Mouse (Mus musculus): ENCODE results near the gene Gm44511. TPM values are rescaled to one million over a fixed set of nuclear protein-coding genes. Genes with fewer than 3 reads are reported as not detected.
"Not testable (repeated sequence)": the region's sequence is repeated elsewhere in the genome, so short reads cannot be mapped to it uniquely, and the experiment has no call there.

Gene Gm44511
- polyA plus RNA-seq, 1 experiment from 2014 or later: not detected

DNA sequence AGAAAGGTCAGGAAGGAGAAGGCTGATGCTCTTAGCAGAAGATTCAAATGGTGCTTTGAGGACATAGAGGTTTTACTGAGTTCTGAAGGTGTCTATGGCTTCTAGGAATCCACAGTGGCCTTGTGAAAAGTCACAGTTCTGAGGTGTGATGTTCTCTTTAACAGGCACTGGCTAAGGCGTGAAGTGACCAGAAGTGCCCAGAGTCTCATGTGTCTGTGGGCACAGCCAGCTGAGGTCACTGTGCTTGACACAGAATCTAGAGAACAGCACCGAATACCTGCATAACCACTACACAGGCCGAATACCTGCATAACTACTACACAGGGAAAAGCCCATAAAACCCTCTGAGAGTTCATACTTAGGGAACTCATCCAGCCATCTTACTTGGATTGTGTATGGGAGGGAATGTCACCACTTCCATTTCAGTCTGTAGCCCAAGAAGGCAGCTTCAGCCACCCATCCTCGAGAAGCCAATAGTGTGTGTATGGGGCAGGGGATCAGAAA, 35.6 kb downstream of the Gm44511 start:
- H3K4me1 ChIP-seq; DNase-seq (ENCODE audit: low spot score); H3K27ac ChIP-seq; H3K9me3 ChIP-seq (replicated peaks); H3K36me3 ChIP-seq; H3K27me3 ChIP-seq (ENCODE audit: low read depth, poor library complexity, severe bottlenecking); H3K4me3 ChIP-seq: not testable (repeated sequence)
- 70% methylated on average over 4 of the region's 4 CpGs for WGBS

DNA sequence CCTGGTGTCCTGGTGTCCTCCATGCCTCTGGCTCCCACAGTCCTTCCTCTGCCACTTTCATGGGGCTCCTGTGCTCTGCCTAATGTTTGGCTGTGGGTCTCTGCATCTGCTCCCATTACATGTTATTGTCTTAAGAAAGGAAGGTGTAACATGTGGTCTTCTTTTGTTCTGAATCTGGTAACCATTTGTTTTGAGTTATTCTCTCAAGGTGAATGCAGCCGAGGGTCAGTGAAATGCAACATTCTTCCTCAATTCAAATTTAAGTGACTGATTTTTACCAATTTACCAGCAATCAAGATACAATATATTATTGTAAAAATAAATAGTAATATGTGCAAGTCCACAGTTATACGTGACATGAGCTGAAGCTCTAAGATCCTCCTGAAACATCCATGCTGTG, 37.0 kb downstream of the Gm44511 start, which contains the start of gene Klrb1c:
Gene Klrb1c (minus strand): TSS at position 101 of the 400 bp plus-strand sequence.
- H3K4me3 ChIP-seq: no peak within 1 kb of the TSS
- 87% methylated on average over 2 of the region's 2 CpGs for WGBS

DNA sequence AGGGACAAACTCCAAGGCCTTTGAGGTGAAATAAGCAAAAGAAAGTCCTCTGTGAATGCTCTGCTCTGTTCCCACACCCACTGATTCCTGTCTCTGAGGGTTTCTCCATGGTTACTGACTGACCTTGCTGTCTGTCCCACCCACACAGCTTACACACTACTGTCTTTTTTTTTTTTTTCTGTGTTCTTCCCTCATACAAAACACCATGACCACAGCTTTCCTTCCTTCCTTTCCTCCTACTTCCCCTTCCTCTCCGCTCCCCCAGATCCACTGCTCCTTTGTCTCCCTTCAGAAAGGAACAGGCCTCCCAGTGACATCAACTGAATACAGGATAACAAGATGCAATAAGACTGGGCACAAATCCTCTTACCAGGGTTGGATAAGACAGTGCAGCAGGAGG, 37.6 kb downstream of the Gm44511 start:
- Histone ChIP-seq H3K27me3 (ENCODE audit: low read depth, poor library complexity, severe bottlenecking) (no peaks in the 10 kb centered on the region), H3K4me3 (no peak overlapping the region), H3K27ac (no peak overlapping the region), H3K36me3 (no peaks in the 10 kb centered on the region), H3K4me1 (peaks cover 2% of the 10 kb centered on the region; the same call in 1 of the 2 replicates), H3K9me3 (replicated peaks) (no peaks in the 10 kb centered on the region)
- 77% methylated on average over 1 of the region's 1 CpGs for WGBS
- no peak for DNase-seq (ENCODE audit: low spot score)

More for the DNA sequence above, 37.0 kb downstream of the Gm44511 start, which contains the start of gene Klrb1c:
- Histone ChIP-seq H3K4me1 (peaks cover 5% of the 10 kb centered on the region; the same call in 1 of the 2 replicates), H3K27ac (no peak within 1 kb of the TSS), H3K9me3 (replicated peaks) (no peaks in the 10 kb centered on the region), H3K27me3 (ENCODE audit: low read depth, poor library complexity, severe bottlenecking) (no peaks in the 10 kb centered on the region), H3K36me3 (no peaks in the 10 kb centered on the region)
- DNase-seq (ENCODE audit: low spot score): no peak

DNA sequence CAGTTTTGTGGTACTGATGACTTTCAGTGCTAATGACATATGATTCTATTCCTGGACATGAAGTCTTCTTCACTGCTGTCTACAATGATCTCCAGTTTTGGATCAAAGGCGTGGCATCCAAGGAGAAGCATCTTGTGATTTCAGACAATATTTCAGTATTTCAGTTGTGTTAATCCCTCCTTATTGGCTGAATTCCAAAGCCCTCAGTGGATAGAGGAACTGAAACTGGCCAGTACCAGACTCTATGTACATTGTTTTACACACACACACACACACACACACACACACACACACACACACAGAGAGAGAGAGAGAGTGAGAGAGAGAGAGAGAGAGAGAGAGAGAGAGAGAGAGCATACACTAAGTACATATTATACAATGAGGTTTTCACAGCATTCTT, 39.7 kb downstream of the Gm44511 start:
- not testable (repeated sequence) for H3K4me3 ChIP-seq; H3K27ac ChIP-seq; H3K36me3 ChIP-seq; DNase-seq (ENCODE audit: low spot score); H3K27me3 ChIP-seq (ENCODE audit: low read depth, poor library complexity, severe bottlenecking); H3K4me1 ChIP-seq; H3K9me3 ChIP-seq (replicated peaks)
- WGBS: 97% methylated on average over 1 of the region's 1 CpGs

DNA sequence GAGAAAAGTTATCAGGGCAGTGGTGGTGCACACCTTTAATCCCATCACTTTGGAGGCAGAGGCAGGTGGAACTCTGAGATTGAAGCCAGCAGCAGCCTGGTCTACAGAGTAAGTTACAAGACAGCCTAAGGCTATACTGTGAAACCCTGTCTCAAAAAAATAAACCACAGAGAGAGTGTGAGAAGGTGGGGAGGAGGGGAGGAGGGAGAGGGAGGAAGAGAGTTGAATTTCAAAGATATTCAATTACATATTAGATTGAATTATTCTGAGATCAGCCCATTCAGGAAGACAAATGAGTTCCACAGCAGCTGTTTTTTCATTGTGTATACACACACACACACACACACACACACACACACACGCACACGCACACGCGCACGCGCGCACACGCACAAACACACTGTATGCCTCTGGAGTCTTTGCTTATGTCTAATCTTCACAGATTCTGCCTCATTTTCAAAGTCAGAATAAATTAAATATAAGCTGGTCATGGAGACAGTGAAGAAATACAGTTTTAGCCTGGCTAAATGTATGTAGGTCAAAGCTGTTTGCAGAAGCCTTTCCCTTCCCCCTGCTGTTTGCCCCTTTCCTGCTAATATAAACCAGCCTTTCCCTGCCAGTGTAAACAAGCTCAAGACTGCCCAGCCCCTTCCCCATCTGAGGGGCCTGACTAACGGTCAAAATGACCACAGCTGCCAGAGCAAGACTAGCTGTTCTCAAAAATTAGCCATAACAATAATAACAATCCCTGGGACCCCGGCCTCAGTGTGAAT, 56.4 kb downstream of the Gm44511 start:
- H3K9me3 ChIP-seq (replicated peaks): no peaks in the 10 kb centered on the region
- WGBS: 83% methylated on average over 10 of the region's 10 CpGs
- H3K27ac ChIP-seq: peak overlapping the region; percentile 73
- DNase-seq (ENCODE audit: low spot score): peak; percentile 43
- peaks cover 12% of the 10 kb centered on the region for H3K4me1 ChIP-seq
- no peaks in the 10 kb centered on the region for H3K27me3 ChIP-seq (ENCODE audit: low read depth, poor library complexity, severe bottlenecking)
- no peaks in the 10 kb centered on the region for H3K36me3 ChIP-seq
- no peak overlapping the region for H3K4me3 ChIP-seq

DNA sequence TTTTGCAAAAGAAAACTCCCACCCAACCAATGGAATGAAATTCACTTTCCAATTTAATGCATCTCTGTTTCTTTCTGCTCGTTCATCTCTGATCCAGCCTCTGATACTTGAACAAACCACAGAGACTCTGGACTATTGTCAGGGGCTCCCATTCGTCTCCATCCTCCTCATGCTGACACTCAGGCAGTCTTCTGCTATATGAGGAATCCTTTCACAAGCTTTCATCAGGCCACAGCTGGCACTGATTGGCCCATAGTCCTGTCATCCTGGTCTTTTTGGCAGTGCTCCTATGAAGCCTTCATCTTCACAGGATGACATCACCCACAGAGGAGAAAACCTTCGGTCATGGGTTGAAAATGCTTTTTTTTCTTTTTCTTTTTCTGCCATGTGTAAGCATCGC, 58.1 kb downstream of the Gm44511 start:
- Histone ChIP-seq H3K9me3 (replicated peaks) (no peaks in the 10 kb centered on the region), H3K4me1 (peaks cover 16% of the 10 kb centered on the region), H3K27ac (no peak overlapping the region), H3K4me3 (no peak overlapping the region), H3K36me3 (no peaks in the 10 kb centered on the region), H3K27me3 (ENCODE audit: low read depth, poor library complexity, severe bottlenecking) (no peaks in the 10 kb centered on the region)
- WGBS: 87% methylated on average over 4 of the region's 4 CpGs
- DNase-seq (ENCODE audit: low spot score): no peak

DNA sequence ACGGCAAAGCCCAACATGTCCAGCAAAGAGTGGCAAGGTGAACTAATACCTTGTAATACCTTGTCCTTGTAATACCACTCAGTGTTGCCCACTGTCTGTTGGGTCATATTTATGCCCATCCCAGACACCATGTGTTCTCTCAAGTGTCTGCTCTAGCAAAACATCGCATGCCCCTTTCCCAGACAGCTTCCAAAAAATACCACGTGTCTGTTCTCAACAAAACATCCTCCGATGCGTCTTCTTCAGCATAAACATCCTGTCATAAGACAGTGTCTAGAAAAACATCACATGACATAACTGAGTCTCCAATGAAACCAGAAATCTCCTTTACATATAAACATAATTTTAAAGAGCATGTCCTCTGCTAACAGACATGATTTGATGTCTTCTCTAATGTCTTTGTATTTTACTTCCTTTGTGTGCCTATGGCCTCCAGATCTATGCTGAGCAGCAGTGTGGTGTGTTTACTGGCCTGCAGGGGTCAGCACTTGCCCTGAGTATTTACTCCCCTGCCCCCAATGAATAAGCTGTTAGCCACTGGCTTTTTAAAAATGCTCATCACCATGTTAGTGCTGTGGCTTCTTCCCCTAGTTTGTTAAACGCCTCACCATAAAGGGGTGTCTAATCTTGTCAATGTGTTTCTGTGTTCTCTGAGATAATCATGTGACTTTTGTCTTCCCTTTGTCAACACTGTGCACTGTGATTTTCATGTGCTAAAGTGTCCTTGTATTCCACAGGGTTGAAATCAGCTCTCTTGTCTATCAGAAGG, 59.4 kb downstream of the Gm44511 start:
- not testable (repeated sequence) for H3K27ac ChIP-seq; H3K9me3 ChIP-seq (replicated peaks); H3K36me3 ChIP-seq; DNase-seq (ENCODE audit: low spot score); H3K27me3 ChIP-seq (ENCODE audit: low read depth, poor library complexity, severe bottlenecking); H3K4me3 ChIP-seq
- 77% methylated on average over 6 of the region's 6 CpGs for WGBS
- peaks cover 16% of the 10 kb centered on the region for H3K4me1 ChIP-seq

DNA sequence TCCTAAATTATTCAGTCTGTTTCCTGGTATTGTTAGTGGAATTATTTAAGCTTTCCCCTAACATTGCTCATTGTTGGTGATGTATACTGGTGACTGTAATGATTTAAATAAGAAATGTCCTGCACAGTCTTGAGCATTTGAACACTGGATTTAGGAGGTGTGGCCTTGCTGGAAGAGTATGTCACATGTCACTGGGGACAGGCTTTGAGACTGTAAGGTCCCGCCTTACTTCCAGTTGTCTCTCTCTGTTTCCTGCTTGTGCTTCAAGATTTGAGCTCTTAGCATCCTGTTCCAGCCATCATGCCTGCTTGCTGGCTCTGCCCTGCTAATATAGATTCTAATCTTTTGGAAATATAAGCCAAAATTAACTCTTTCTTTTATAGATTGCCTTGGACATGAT, 60.9 kb downstream of the Gm44511 start:
- Histone ChIP-seq H3K27ac (no peak overlapping the region), H3K36me3 (no peaks in the 10 kb centered on the region), H3K9me3 (replicated peaks) (no peaks in the 10 kb centered on the region), H3K4me3 (no peak overlapping the region), H3K27me3 (ENCODE audit: low read depth, poor library complexity, severe bottlenecking) (no peaks in the 10 kb centered on the region), H3K4me1 (peaks cover 13% of the 10 kb centered on the region)
- no peak for DNase-seq (ENCODE audit: low spot score)
- 80% methylated on average over 1 of the region's 1 CpGs for WGBS

DNA sequence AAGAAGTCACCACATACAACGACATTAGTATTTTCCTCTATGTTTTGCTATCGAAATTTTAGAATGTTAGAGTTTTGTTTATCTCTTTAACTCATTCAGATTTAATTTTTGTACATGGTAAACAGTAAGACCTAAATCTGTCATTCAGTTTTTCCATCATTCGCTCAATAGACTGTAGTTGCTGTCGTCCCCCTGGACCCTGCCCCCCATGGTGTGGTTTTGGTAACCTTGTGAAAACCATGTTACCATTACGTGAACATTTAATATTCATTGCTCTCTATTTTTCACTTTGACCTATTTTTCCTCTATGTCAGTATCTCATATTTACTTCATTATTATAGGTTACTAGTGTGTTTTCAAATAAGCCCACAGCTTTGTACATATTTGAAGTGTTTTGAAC, 61.5 kb downstream of the Gm44511 start:
- WGBS: 20% methylated on average over 5 of the region's 5 CpGs
- no peaks in the 10 kb centered on the region for H3K27me3 ChIP-seq (ENCODE audit: low read depth, poor library complexity, severe bottlenecking)
- peak overlapping the region; percentile 55 for H3K4me3 ChIP-seq
- no peaks in the 10 kb centered on the region for H3K9me3 ChIP-seq (replicated peaks)
- H3K4me1 ChIP-seq: peaks cover 8% of the 10 kb centered on the region
- H3K36me3 ChIP-seq: no peaks in the 10 kb centered on the region
- peak overlapping the region; percentile 11; the same call in 1 of the 2 replicates for H3K27ac ChIP-seq
- DNase-seq (ENCODE audit: low spot score): no peak

DNA sequence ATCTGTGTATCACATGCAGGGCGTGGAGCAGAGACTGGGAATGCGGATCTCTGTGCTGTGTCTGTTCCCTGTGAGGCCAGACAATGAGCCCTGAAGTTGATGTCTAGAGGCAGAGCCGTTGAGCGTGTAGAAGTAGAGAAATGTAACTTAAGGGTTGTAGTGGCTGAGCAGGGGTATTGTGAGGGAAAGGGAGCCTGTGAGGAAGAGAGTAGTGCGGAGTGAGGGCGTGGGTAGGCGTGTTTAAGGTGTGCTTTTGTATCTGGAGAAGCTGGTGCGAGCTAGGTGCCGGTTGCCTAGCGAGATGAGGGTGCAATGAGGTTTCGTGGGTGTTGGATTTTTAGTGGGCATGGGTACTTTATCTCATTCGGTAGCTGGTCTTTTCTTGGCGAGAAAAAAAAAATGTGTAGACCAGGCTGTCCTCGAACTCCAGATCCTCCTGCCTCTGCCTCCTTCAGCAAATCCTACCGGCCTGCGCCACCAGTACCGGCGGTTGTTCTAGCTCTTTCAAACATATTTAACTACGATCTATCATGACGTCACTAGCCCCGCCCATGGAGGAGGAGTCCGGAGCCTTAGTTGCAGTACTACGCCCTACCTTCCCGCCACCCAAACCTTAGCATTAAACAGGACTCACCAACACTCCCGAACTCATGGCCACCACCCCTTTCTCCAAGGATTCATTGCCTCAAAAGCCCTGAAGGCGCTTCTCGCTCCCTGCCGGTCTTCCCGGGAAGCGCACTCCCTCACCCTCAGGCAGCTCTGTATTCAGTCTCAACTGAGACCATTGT, 62.2 kb downstream of the Gm44511 start:
- Histone ChIP-seq H3K27ac (peak overlapping the region; percentile 70), H3K36me3 (no peaks in the 10 kb centered on the region), H3K4me1 (0 out of 2 replicates have a peak, but pooled peaks cover 6% of the 10 kb centered on the region), H3K27me3 (ENCODE audit: low read depth, poor library complexity, severe bottlenecking) (no peaks in the 10 kb centered on the region), H3K9me3 (replicated peaks) (no peaks in the 10 kb centered on the region), H3K4me3 (peak overlapping the region; percentile 55)
- DNase-seq (ENCODE audit: low spot score): peak; percentile 97
- 3% methylated on average over 30 of the region's 30 CpGs for WGBS

DNA sequence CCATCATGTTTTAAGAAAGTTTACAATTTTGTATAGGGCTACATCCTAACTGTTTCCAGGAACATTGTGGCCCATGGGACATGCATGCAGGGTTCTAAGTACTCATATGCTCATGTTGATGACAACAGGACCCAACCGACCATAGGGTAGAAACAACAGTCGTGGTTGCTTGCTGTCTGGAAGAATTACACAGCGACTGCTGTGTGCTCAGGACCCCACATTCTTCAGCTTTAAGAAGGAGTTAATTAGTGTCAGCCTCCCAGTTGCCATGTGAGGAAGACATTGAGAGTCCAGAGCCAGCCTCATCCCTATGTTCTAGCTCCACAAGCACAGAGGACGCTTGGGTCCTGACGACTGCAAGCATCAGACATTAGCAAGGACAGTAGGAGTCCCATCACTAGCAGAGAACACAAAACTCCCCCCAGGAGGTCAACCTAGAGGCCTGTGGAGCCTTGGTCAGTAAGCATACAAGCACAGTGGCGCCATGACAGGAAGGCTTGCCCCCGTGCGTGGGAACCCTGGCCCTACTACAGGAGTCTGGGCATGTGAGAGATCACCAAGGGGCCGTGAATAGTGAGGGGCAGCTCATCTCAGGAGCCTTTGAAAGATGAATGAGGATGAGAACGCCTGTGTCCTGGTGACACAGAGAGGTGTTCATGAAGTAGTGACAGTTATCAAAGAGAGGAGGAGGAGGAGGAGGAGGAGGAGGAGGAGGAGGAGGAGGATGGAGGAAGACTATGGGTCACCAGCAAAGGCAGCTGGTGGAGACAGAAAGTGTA, 63.0 kb downstream of the Gm44511 start:
- 76% methylated on average over 10 of the region's 10 CpGs for WGBS
- H3K27me3 ChIP-seq (ENCODE audit: low read depth, poor library complexity, severe bottlenecking); DNase-seq (ENCODE audit: low spot score); H3K9me3 ChIP-seq (replicated peaks); H3K27ac ChIP-seq; H3K36me3 ChIP-seq; H3K4me1 ChIP-seq: not testable (repeated sequence)
- peak overlapping the region; percentile 55 for H3K4me3 ChIP-seq

DNA sequence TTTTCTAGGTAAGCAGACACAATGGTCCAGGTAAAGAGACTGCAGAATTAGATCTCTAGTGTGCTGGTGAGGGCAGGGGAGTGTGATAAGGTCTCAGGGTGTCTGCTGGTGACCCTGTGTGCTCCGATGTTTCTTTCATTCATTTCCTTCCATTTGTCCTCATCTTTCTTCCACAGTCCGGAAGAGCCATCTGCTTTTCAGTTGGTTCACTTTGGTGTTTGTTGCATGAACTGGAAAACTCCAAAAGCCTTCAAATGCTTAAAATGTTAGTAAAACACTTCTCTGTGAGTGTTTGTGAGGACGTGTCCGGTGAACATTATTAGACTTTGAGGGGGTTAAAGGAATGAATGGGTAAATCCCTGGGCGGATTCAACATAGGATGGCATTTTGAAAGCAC, 65.0 kb downstream of the Gm44511 start:
- 47% methylated on average over 5 of the region's 5 CpGs for WGBS
- no peaks in the 10 kb centered on the region for H3K36me3 ChIP-seq
- H3K27me3 ChIP-seq (ENCODE audit: low read depth, poor library complexity, severe bottlenecking): no peaks in the 10 kb centered on the region
- no peaks in the 10 kb centered on the region for H3K9me3 ChIP-seq (replicated peaks)
- no peak overlapping the region for H3K27ac ChIP-seq
- DNase-seq (ENCODE audit: low spot score): peak; percentile 36
- H3K4me1 ChIP-seq: 0 out of 2 replicates have a peak, but pooled peaks cover 6% of the 10 kb centered on the region
- peak overlapping the region; percentile 62 for H3K4me3 ChIP-seq

All from limb, embryonic 10.5 days (tissue).